Mouse (Mus musculus): Measurements from ENCODE around the gene Disp1. TPM values are rescaled to one million over a fixed set of nuclear protein-coding genes. Genes with fewer than 3 reads are reported as not detected.

Gene Disp1
- total RNA-seq, 2 experiments from 2014 or later: 5.4 to 7.3 TPM

DNA sequence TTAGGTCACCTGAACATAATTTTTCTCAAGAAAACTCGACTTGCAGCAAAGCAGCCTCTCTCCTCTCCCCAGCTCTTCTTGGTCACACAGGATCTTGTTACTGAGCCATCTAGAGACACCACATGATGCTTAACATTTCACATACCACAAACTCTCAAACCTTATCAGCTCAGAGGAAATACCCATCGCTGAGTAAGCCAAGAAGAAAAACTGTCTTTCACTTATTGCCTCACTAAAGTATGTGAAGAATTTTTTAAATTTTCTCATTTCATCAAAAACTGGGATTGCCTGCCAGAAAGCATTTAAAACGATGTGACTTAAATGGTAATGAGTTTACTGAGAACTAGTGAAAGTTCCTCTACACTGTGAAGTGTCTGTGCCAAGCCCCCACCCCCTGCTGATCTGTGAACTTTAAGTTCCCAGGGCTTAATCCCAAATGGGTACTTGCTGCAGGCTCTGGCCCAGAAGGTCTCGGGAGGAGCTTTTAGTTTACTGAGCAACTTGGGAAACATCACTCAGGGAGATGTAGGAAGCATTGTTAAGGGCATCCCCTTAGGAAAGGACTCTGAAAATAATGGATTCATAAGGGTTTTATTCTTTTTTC is 76.6 kb downstream of the Disp1 start:
- intact Hi-C loops (cut with DNase I): no loop called here
- DNase-seq (ENCODE audit: low spot score in 2 of 2): no peak

DNA sequence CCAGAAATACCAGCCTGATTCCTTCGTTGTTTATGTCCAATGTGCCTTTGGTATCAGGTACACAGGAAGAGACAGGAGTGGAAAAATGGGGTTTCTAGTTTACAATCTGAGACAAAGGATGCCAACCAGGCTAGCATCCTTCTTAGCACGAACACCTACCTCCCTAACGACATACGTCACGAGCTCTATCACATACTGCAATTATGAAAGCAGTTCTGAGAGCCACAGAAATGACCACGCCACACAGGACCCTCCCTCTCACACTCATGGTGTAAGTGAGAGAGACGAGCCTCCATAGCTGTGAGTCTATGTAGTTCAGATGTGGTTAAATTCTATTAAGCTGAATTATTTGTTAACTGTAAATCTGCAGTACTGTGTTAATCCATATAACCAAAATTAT is 78.1 kb downstream of the Disp1 start:
- intact Hi-C loops (cut with DNase I): no loop called here

DNA sequence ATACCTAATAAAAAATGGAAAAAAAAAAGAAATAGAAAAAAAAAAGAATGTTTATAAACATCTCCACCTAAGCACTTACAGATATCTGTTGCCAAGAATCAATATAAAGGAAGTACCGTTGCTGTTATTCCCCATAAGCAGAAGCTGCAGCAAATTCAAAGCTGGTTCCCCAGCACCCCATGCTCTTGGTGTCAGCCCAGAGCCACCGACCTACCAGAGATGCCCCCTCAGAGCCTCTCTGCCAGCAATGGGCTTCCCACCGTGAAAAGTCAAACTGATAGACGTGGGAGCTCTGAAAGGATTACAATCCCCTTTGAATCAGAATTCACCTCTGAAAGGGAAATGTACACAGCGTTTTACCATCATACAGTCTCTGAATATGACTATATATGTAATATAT is 78.8 kb downstream of the Disp1 start:
- intact Hi-C loops (cut with DNase I): no loop called here
- DNase-seq (ENCODE audit: low spot score in 2 of 2): no peak

More for the DNA sequence above, 78.1 kb downstream of the Disp1 start:
- DNase-seq (ENCODE audit: low spot score in 2 of 2): no peak

GRCm38 (mm10) chr1:183141329-183141728 is 80.0 kb downstream of the Disp1 start:
- intact Hi-C loops (cut with DNase I): no loop called here
- DNase-seq (ENCODE audit: low spot score in 2 of 2): no peak

GRCm38 (mm10) chr1:183140511-183141268 is 80.6 kb downstream of the Disp1 start:
- DNase-seq (ENCODE audit: low spot score in 2 of 2): no peak
- intact Hi-C loops (cut with DNase I): no loop called here

DNA sequence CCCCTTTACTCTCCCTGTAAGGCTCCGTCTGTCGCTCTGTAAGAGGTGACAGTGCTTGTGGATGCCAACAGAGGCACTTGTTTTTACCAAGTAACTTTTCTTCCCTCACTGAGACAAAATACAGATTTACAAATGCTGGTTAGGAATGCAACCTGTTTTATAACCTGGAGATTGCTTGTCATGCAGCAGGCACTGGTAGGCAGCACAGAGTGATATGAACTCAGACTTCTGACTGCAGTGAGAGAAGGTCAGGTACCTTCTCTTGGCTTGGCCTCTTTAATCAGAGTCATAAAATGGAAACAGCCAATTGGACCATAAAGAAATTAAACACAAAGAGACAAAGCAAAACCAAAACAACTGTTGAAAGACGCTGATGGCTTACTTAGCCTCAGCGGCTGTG is 83.2 kb downstream of the Disp1 start:
- intact Hi-C loops (cut with DNase I): no loop called here

DNA sequence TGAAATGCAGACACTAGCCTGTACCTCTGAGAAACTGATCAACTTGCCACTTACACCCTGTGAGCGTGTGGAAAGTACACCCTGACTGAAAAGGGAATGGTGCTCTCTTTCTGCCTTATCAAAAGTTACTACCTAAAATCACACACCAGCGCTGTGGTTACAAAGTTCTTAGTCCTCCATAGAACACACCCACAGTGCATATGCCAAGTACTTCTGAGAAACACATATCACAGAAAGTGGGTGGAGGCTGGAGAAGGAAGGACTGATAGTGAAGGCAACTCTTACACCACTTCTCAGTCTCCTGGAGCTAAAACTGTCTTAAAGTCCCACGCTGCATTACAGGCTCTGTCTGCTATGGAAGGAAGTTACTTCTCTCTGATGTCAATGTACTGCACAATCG is 86.9 kb downstream of the Disp1 start:
- intact Hi-C loops (cut with DNase I): loop anchor here (5.0 kb wide), 1 partner anchor 78 kb away; no protein-coding TSS in a partner anchor

More for the DNA sequence above, 83.2 kb downstream of the Disp1 start:
- DNase-seq (ENCODE audit: low spot score in 2 of 2): no peak

DNA sequence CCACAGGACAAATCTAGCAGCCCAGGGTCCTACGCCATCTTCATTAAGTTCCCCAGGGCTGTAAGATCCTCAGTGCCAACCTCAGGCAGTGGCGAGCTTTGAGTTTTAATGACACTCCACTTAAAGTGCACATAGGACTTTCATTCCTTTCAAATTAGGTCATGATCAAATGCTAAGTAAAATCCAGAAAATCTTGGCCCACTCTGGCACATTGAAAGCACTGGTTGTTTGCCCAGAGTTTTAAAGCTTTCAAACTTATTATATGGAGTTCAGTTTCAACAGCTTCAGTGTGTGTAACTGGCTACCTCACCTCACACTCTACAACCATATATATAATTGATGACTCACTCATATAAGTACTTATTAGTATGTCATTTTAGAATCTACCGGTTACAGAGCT is 87.9 kb downstream of the Disp1 start:
- no peak for DNase-seq (ENCODE audit: low spot score in 2 of 2)
- intact Hi-C loops (cut with DNase I): loop anchor here (5.0 kb wide), 1 partner anchor 79 kb away; no protein-coding TSS in a partner anchor

More for the DNA sequence above, 86.9 kb downstream of the Disp1 start:
- DNase-seq (ENCODE audit: low spot score in 2 of 2): peak in 1 of 2 experiments; percentile 83

DNA sequence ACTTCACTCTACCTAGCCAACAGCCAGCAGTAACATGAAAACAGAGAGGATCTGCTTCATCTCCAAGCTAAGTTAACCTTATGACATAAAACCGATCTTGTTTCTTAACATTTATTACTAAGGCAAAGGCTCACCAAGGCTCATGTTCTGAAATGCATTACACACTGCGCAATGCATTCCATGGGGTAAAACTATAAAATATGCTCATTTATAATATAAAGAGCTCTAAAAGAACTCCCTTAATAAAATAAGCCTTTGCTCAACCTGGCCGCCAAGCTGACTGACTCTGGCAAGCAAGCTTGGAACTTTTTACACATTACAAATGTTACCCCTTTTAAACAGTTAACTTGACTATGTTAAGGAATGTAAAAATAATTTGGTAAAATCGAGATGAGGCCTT is 94.1 kb downstream of the Disp1 start:
- no peak for DNase-seq (ENCODE audit: low spot score in 2 of 2)
- intact Hi-C loops (cut with DNase I): no loop called here

- intact Hi-C loops (cut with DNase I): no loop called here
- no peak for DNase-seq (ENCODE audit: low spot score in 2 of 2)
Observed at GRCm38 (mm10) chr1:183123725-183124124, 97.6 kb downstream of the Disp1 start.

GRCm38 (mm10) chr1:183120341-183120923 is 100.9 kb downstream of the Disp1 start:
- no peak for DNase-seq (ENCODE audit: low spot score in 2 of 2)
- intact Hi-C loops (cut with DNase I): no loop called here

- no peak for DNase-seq (ENCODE audit: low spot score in 2 of 2)
- intact Hi-C loops (cut with DNase I): no loop called here
Observed at GRCm38 (mm10) chr1:183117827-183118825, 103.2 kb downstream of the Disp1 start.

DNA sequence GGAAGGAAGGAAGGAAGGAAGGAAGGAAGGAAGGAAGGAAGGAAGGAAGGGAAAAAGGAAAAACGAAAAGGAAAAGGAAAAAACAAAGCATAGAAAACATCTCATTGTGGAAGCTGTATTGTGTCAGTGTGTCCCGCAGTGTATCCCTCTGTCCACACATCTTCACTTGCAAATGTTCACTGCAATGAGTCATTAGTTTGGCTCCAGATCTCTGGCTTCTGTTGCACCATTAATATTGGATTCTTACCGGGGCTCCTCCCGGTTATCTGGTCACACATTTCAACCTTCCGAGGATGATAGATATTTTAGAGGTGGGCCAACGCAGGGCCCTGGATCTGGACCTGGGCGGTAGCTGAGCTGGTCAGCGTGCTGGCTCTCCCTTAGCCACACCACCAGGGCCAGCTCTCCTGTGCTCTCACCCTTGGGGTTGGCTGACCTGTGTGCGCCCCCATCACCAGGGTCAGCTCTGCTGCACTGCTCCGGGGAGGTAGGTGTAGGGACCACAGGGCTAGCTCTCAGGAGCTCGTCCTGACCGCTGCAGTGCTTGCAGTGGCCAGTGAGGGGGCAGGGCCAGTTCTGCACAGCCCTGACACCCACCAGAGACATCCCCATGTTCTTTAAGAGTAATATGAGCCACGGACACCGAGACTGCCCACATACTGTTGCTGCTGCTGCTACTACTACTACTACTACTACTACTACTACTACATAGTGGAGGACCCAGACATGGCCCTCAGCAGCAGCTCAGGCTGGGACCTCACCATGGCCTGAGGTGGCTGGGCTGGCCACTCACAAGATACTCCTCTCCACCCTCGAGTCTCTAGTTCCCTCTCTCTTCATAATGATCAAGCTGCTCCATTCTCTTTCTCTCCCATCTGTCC is 104.1 kb downstream of the Disp1 start:
- no peak for DNase-seq (ENCODE audit: low spot score in 2 of 2)
- intact Hi-C loops (cut with DNase I): no loop called here

- DNase-seq (ENCODE audit: low spot score in 2 of 2): no peak
- intact Hi-C loops (cut with DNase I): no loop called here
Observed at GRCm38 (mm10) chr1:183116441-183116840, 104.9 kb downstream of the Disp1 start.

- intact Hi-C loops (cut with DNase I): no loop called here
- DNase-seq (ENCODE audit: low spot score in 2 of 2): no peak
Observed at GRCm38 (mm10) chr1:183115076-183115475, 106.2 kb downstream of the Disp1 start.

DNA sequence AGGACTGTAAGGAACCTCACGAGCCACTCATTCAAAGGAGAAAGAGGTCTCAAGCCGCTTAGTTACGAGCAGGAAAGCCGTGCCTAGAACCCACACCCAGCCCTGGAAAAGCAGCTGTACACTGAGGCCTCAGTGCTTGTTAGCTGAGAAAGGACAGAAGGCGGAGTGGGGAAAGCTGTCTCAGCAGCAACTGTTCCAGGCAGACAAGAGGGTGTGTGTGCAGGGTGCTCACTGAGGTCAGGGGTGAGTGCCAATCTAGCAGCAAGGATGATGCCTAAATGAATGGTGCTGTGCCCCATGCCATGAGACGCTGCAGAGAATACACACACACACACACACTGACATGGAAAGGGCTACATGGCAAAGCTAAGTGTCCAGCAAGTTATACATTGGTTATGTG is 106.8 kb downstream of the Disp1 start:
- no peak for DNase-seq (ENCODE audit: low spot score in 2 of 2)
- intact Hi-C loops (cut with DNase I): no loop called here

DNA sequence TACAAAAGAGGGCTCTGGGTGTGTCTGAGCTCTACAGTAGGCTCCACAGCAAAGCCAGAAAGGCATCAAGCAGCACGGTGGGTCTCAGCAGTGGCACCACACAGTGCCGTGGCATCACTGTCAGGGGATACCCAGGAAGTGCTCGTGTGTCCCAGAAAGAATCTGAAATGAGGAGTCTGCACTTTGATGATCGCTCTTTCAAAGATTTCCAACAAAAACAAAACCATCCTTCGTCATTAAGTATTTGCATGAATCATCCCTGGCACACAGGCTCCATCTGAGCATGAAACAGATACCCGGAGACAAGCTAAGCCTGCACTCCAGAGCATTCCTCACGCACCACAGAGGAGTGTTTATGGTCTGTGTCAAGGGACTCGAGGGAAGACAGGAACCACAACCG is 107.8 kb downstream of the Disp1 start:
- intact Hi-C loops (cut with DNase I): no loop called here
- DNase-seq (ENCODE audit: low spot score in 2 of 2): peak in 1 of 2 experiments; percentile 9

DNA sequence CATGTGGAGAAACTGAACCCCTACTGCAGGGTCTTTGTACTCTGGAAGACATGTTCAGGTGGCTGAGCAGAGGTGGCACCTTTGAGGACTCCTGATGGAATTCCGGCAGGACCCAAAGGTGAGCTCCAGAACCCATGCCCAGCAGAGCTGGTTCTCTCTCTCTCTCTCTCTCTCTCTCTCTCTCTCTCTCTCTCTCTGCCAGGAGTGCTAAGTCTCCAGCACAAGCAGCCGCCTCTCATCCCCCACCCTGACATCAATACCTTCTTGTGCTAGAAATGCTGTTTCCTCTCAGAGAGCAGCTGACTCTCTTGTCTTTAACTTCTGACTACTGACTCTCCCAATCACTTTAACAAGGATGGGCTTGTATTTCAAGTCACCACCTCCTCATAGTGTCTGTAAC is 113.8 kb downstream of the Disp1 start:
- DNase-seq (ENCODE audit: low spot score in 2 of 2): no peak
- intact Hi-C loops (cut with DNase I): no loop called here

- intact Hi-C loops (cut with DNase I): no loop called here
Observed at GRCm38 (mm10) chr1:183104696-183105095, 116.6 kb downstream of the Disp1 start.

More at GRCm38 (mm10) chr1:183104696-183105095, 116.6 kb downstream of the Disp1 start:
- no peak for DNase-seq (ENCODE audit: low spot score in 2 of 2)

Measured in left cerebral cortex, postnatal 25 days (tissue).